Mouse (Mus musculus) ZHBTc4 (cell line): ENCODE data around the gene Hoxa3.

Experiments used
- DNase-seq: peaks from one replicate; pipeline ENCODE4 v3.0.0-alpha.2; 2011; ENCODE audit warnings: low read depth, low spot score

Hoxa3 gene

DNA sequence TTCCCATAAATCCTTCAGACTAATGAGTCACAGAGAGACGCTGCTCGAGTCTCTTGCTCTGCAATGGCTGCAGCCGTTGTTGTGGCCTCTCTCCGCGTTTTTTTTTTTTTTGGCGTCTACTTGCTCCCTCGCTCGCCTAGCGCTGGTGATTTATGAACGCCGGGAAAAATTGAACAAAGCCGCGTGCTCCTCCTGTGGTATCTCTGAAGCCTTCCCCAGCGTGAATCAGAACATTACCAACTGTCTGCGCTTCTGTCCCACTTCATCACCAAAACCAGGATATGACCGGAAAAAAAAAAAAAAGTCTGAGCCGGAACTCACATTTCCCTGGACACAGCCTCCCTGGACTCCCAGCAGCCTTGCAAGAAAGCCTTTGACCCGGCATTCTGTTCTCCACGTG lies 27.9 kb downstream of the Hoxa3 start:
- DNase-seq = no peak

GRCm38 (mm10) chr6:52184668-52185067 lies 28.5 kb downstream of the Hoxa3 start:
- DNase-seq = no peak

DNA sequence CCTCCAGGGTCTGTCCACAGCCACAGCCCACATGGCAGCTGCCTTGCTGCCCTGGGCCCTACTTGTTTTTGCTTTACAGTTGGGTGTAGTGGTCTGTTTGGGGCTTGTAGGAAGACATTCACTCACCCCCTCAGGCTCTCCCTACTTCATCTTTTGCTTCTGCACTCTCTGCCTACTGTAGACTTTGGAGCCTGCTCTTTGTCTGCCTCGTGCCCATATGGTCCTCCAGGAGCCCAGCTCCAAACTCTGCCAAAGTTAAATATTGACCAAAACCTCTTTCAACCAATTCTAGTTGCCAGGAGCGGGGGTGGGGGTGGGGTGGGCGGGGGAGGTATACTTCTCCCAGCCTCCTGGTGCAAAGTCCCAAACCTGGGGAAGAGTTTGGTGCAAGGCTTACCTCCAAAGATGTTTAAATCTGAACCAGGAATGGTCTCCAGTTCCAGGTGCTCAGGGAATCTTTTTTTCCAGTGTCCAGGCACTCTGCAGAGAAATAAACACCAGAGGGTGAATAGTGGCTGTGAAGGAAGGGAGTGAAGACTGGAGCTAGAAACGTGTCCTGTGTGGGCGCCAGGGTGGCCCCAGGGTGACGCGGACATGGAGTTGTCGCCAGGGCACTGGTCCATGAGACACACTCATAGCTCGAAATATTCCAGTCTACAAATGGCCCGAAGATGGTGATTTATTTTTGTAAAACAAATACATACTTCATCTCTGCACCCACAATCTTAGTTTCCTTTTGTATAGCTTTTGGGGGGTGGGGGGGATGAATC lies 29.6 kb downstream of the Hoxa3 start:
- no peak for DNase-seq

- no peak for DNase-seq
Measured at GRCm38 (mm10) chr6:52182793-52183192, 30.3 kb downstream of the Hoxa3 start.

DNA sequence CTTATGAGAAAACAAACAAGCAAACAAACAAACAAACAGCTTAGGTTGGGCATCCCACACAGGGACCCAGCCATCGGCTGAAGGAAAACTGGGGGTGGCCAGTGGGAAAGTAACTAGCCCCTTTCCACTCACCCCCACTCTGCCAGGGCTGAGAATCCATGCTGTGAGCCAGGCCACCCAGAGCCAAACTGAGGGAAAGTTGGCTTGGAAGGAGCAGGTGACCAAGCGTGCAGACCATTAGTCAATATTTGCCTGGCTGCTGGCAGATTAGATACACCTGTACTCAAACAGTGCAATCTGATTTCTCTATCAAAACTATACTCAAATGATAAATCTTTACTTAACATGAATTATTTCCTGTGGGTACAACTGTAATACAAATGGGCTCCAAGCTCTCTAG lies 31.1 kb downstream of the Hoxa3 start:
- no peak for DNase-seq

- no peak for DNase-seq
Measured at GRCm38 (mm10) chr6:52180726-52181125, 32.4 kb downstream of the Hoxa3 start.

DNA sequence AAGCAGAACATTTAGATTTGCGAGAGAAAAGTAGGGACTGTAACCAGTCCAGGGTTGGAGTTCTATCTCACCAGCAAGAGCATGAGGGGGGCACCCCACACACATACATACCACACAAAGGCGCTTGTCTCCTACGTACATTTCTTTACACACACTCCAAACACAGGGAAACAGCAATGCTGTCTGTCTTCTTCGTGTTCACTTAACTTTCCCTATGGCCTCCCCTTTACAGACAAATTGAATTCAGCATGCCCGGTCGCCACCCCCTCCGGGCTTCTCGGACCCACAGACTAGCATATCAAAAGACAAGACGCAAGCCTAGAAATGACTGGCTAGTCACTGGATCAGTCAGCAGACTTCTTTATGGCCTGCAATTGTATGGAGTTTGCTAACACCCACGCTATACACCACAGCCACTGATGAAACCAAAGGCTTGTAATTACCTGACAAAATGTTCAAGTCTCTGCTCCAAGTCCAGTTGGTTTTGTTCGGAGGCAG lies 32.9 kb downstream of the Hoxa3 start:
- no peak for DNase-seq

DNA sequence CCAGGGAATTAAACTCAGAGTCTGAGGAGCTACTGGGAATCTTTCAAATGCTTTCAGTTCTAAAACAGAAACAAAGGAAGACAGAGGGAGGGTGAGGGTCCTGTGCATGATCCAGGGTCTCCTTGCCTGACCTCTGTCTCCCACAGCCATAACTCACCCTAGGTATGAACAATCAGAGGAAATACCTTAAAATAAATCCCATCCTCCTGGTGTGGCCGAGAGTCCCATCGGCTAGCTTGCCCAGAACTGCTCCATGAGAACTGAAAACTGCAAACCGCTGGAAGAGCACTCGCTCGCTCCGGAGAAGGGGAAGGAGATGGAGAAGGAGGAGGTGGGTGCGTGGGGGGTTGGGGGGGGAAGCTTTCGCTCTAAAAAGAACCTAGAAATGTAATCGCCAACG lies 33.4 kb downstream of the Hoxa3 start:
- DNase-seq = no peak

DNA sequence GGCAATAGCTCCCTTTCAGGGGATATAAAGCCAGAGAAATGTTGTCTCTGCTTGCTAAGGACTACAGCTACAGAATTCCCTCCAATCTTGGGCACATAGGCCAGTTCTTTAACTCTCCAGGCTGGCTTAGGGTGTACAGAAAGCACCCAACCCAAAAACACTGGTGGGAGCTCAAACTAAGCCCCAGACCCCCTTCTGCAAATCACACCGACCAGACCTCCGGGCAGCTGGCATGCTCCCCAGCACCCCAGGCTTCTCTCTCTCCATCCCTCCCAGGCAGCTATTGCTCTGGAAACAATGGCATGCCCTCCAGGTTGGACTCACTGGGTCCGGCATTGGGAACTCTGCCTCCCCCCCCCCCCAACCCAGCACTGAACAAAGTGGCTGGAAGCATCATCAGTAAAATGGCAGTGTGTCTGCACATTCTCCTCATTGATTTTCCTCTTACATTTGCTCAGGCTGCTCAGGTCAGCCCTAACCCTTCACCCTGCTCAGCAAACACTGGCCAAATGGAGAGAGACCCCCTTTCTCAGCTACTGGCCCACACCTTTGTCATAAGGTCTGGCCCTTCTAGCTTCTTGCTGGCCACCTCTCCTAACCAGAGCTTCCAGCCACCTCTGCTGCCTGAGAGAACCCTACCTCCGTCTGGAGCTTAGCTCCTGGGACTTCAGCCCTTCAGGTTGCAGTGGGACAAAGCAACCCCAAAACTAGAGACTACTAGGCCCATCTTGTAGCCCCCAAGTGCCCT lies 34.0 kb downstream of the Hoxa3 start:
- no peak for DNase-seq

GRCm38 (mm10) chr6:52177806-52178205 lies 35.3 kb downstream of the Hoxa3 start:
- DNase-seq = no peak

- peak; percentile 69 for DNase-seq
Measured at GRCm38 (mm10) chr6:52177061-52177735, 35.9 kb downstream of the Hoxa3 start, which contains the start of gene 5730596B20Rik. TSS of gene 5730596B20Rik (plus strand) at chr6:52177498.

DNA sequence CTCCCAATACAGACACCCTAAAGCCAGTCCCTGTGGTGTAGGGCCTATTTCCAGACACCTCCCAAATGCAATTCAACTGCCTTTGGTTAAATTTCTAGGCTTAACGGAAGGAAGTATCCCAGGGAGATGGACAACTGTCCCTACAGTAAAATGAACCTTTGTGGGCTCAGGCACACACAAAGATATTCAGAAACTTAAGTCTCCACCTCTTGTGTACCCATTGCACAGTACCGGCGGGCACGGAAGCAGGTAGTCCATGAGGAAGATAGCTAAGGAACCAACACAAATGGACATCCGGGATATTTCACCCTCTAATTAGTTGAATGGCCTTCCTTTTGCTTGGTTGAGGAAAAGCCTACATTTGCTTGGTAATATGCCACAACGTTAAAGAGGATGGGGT lies 36.7 kb downstream of the Hoxa3 start:
- DNase-seq = no peak

- no peak for DNase-seq
Measured at GRCm38 (mm10) chr6:52175864-52176263, 37.3 kb downstream of the Hoxa3 start.

DNA sequence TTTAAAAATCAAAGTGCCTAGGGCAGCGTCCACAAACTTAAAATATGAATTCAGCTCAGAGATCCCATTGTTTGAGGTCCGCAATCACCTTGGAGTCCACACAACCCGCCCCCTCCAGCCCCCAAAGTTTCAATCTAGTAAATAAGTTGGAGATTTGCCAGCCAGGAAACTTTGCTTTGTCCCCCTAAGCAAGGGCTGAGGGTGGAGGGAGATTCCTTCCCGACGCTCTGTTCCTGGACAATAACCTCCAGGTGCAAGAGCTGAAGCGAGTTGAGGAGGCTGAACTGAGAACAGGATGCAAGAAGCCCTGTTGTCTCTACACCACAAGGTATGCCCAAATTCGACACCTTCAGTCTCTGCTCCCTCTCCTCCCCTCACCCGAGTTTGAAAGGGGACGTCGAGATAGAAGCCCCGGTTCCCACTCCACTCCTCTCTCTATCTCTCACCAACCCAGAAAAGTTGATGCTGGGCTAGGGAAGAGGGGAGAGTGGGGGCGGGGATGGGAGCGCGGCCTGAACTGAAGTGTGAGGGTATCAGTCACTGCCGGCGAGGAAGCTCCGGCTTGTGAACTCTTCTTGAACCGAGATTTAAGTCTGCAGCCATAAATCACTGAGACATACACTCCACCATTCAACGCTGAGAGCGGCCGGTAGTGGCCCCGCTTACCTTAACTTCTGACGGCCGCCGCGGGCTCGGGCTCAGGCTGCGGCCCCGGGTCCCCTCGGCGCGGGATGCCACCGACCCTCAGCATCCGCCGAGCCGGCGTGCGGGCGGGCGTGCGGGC lies 38.0 kb downstream of the Hoxa3 start:
- peak; percentile 73 for DNase-seq

GRCm38 (mm10) chr6:52173648-52174047 lies 39.5 kb downstream of the Hoxa3 start:
- DNase-seq = no peak

DNA sequence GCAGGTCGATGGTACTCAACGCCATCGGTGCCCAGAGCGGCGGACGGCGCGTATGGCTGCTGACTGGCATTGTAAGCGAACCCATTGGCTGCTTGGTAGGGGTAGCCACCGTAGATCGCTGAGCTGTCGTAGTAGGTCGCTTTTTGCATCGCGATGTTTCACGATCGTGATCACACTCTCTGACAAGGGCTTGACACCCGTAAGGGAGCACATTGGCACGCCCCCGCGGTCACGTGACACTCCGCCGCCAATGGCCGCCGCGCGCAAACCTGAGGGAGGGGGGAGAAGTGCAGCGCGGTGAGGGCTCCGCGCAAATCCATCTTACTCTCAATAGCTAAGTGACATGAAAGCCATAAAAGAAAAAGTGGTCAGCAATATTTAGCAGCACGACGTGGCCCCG lies 40.6 kb downstream of the Hoxa3 start:
- DNase-seq = peak; percentile 98

- DNase-seq = no peak
Measured at GRCm38 (mm10) chr6:52171938-52172337, 41.2 kb downstream of the Hoxa3 start.

GRCm38 (mm10) chr6:52171331-52171730 lies 41.8 kb downstream of the Hoxa3 start:
- no peak for DNase-seq

GRCm38 (mm10) chr6:52170898-52171223 lies 42.3 kb downstream of the Hoxa3 start:
- no peak for DNase-seq

DNA sequence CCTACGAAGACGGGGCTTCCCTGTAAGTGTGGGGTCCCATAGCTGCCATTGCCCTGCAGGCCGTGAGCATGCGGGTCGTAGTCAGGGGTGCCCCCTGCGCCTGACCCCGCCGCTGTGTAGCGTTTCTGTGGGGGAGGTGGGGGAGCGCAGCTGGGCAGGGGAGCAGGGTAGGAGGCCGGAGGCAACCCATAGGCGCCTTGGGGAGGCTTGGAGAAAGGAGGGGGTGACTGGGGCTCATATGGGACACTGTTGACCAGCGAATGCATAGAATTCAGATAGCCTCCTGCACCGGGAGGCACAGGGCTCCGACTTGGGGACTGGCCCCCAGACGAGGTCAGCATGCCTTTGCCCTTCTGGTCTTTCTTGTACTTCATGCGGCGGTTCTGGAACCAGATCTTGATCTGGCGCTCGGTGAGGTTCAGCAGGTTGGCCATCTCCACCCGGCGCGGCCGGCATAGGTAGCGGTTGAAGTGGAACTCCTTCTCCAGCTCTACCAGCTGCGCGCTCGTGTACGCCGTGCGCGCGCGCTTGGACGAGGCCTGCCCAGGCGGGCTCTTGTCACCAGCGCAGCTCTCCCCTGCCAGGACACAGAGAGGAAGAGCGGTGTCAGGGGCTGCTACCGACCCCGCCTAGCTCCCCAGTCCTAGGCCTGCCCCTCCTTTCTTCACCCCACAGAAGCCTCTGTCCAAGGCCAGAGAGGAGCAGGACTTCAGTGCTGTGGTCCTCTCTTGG lies 42.8 kb downstream of the Hoxa3 start:
- peak; percentile 60 for DNase-seq
